ENCODE assay signal across 27 mouse cellular contexts in genomic region chr7:80839755-80840154, GRCm38 (mm10). TPM values are rescaled to one million over a fixed set of nuclear protein-coding genes. Genes with fewer than 3 reads are reported as not detected.
DNase-seq lines count a peak whose midpoint lies in the region; ATAC-seq and TF ChIP-seq lines count a peak whose summit lies in the region.
"Had no signal": no experiment of that assay in that cellular context is flagged by ENCODE, and none has a peak within 500 bp of the region (broad histone marks: within the 10 kb centered on the region; RNA-seq: fewer than 3 reads in every experiment).

No protein-coding gene starts in this region.

- H3K27ac ChIP-seq in embryonic fibroblast, embryonic 13.5 days (ENCODE audit: insufficient read depth, low read length) = peak overlapping the region; percentile 83; the same call in 1 of the 2 replicates
- H3K27ac ChIP-seq in intestine, embryonic 15.5 days = no peak overlapping the region
- H3K27ac ChIP-seq: embryonic facial prominence, embryonic 10.5 days; embryonic facial prominence, embryonic 13.5 days; gastrocnemius, adult 2 months; hindbrain, embryonic 15.5 days had no signal

- H3K4me1 ChIP-seq in embryonic fibroblast, embryonic 13.5 days (ENCODE audit: control insufficient read depth, insufficient read depth, low read length) = peaks cover 29% of the 10 kb centered on the region
- peaks cover 9% of the 10 kb centered on the region for H3K4me1 ChIP-seq in intestine, embryonic 15.5 days (replicated peaks)
- H3K4me1 ChIP-seq: hindbrain, embryonic 15.5 days had no signal

- no peak for TF ChIP-seq POLR2A in embryonic fibroblast, embryonic 13.5 days (IDR thresholded peaks at IDR 0.05; ENCODE audit: low read depth, low read length)
- no peak for TF ChIP-seq POLR2A in myocyte (IDR thresholded peaks at IDR 0.05; ENCODE audit: insufficient read length, low read depth)

- no peak overlapping the region for H3K4me3 ChIP-seq in embryonic fibroblast, embryonic 13.5 days (ENCODE audit: insufficient read depth, low read length)
- no peak overlapping the region for H3K4me3 ChIP-seq in intestine, embryonic 15.5 days (replicated peaks)
- peak overlapping the region; percentile 35 for H3K4me3 ChIP-seq in myocyte
- H3K4me3 ChIP-seq: embryonic facial prominence, embryonic 10.5 days; embryonic facial prominence, embryonic 13.5 days; gastrocnemius, adult 2 months; hindbrain, embryonic 15.5 days had no signal

- H3K27me3 ChIP-seq in intestine, embryonic 15.5 days (replicated peaks) = no peaks in the 10 kb centered on the region
- H3K27me3 ChIP-seq in myocyte (ENCODE audit: control insufficient read depth, insufficient read depth, insufficient read length) = no peaks in the 10 kb centered on the region
- H3K27me3 ChIP-seq: CH12.LX; embryonic facial prominence, embryonic 13.5 days; hindbrain, embryonic 15.5 days; Patski had no signal

- peak; percentile 61 for ATAC-seq in intestine, embryonic 15.5 days
- ATAC-seq: forebrain, embryonic 14.5 days; forebrain, postnatal 0 days; Patski had no signal

- no peaks in the 10 kb centered on the region for H3K9me3 ChIP-seq in intestine, embryonic 15.5 days
- H3K9me3 ChIP-seq: embryonic facial prominence, embryonic 10.5 days; embryonic facial prominence, embryonic 13.5 days; G1E; hindbrain, embryonic 15.5 days had no signal

- no peak overlapping the region for H3K9ac ChIP-seq in intestine, embryonic 15.5 days
- H3K9ac ChIP-seq: embryonic facial prominence, embryonic 13.5 days; forebrain, postnatal 0 days; hindbrain, embryonic 15.5 days had no signal

- TF ChIP-seq CTCF in embryonic fibroblast, embryonic 13.5 days (IDR thresholded peaks at IDR 0.05; ENCODE audit: borderline replicate concordance, insufficient read depth, low read length) = no peak

- no peak overlapping the region for H3K4me2 ChIP-seq in intestine, embryonic 15.5 days (replicated peaks)
- peak overlapping the region; percentile 91 for H3K4me2 ChIP-seq in myocyte (ENCODE audit: low read depth)
- H3K4me2 ChIP-seq: embryonic facial prominence, embryonic 13.5 days; heart, embryonic 11.5 days; hindbrain, embryonic 15.5 days had no signal

- H3ac ChIP-seq in myocyte (ENCODE audit: control insufficient read depth, insufficient read length) = no peak overlapping the region

- peak; percentile 53 for DNase-seq in kidney, adult 9 months
- no peak for DNase-seq in kidney, postnatal 10 days
- no peak for DNase-seq in urinary bladder, postnatal 14 days (ENCODE audit: low spot score)
- no peak for DNase-seq in heart, postnatal 4 days
- DNase-seq: adrenal gland, postnatal 10 days; adrenal gland, postnatal 36 days; B cell, adult 2 months; cerebellum, adult 2 months; cerebellum, postnatal 10 days; cerebellum, postnatal 36 days; embryo, embryonic 11 days; forebrain, postnatal 0 days; gastrocnemius, adult 2 months; gastrocnemius, postnatal 14 days; heart, adult 11 months; heart, postnatal 36 days had no signal

- H3K36me3 ChIP-seq in intestine, embryonic 15.5 days = no peaks in the 10 kb centered on the region
- no peaks in the 10 kb centered on the region for H3K36me3 ChIP-seq in myocyte (ENCODE audit: control insufficient read depth, insufficient read depth)
- H3K36me3 ChIP-seq: embryonic facial prominence, embryonic 10.5 days; embryonic facial prominence, embryonic 13.5 days; G1E; hindbrain, embryonic 15.5 days had no signal

- peaks cover 31% of the 10 kb centered on the region for H3K79me2 ChIP-seq in myocyte (ENCODE audit: control insufficient read depth, insufficient read depth)

TF ChIP-seq in myocyte, 11 proteins besides CTCF, POLR2A, EP300 and RAD21:
- no peak for TF ChIP-seq USF1 (IDR thresholded peaks at IDR 0.05; ENCODE audit: low read depth)
- TF ChIP-seq E2F4 (IDR thresholded peaks at IDR 0.05; ENCODE audit: insufficient read depth) = no peak
- no peak for TF ChIP-seq SRF (IDR thresholded peaks at IDR 0.05; ENCODE audit: control insufficient read depth, insufficient read length, low read depth)
- TF ChIP-seq REST (IDR thresholded peaks at IDR 0.05; ENCODE audit: insufficient read depth, insufficient read length) = no peak
- TF ChIP-seq POLR2AphosphoS2 (IDR thresholded peaks at IDR 0.05; ENCODE audit: insufficient read length, low read depth) = no peak
- TF ChIP-seq CEBPB (IDR thresholded peaks at IDR 0.05; ENCODE audit: insufficient read depth, poor library complexity, severe bottlenecking) = no peak
- TF ChIP-seq TCF3 (IDR thresholded peaks at IDR 0.05; ENCODE audit: insufficient read length, low read depth) = no peak
- TF ChIP-seq TCF12 (IDR thresholded peaks at IDR 0.05; ENCODE audit: insufficient read depth, poor library complexity, severe bottlenecking) = no peak
- no peak for TF ChIP-seq MYOD1 (IDR thresholded peaks at IDR 0.05; ENCODE audit: control insufficient read depth in 1 of 3, insufficient read length in 2 of 3, low read depth in 2 of 3)
- no peak for TF ChIP-seq MYOG (IDR thresholded peaks at IDR 0.05; ENCODE audit: control insufficient read depth in 1 of 3, insufficient read depth in 1 of 3, insufficient read length in 2 of 3, low read depth in 2 of 3)
- TF ChIP-seq MAX (IDR thresholded peaks at IDR 0.05; ENCODE audit: low read depth) = no peak

RNA-seq across cellular contexts. Expression of gene Iqgap1, which starts 14.0 kb away (rescaled TPM):
- polyA plus RNA-seq in embryonic fibroblast, embryonic 13.5 days (2011; ENCODE audit: insufficient read length, low read depth, missing spikeins) = 206 and 311 TPM in 2 replicates
- polyA plus RNA-seq in intestine, embryonic 15.5 days (2015; fragmentation: Nextera tagmentation; extraction: Ambion mirVana) = 72.9 and 76.2 TPM in 2 replicates
- polyA plus RNA-seq in myocyte (2012; fragmentation: generic; extraction: Trizol) = 61.7 TPM
- total RNA-seq in heart, postnatal 4 days (2021) = 10 to 100 TPM; 77.6 to 84.1 TPM

RNA-seq across cellular contexts. Expression of gene Zscan2, which starts 21.0 kb away (rescaled TPM):
- 2.7 and 5.1 TPM in 2 replicates for polyA plus RNA-seq in embryonic fibroblast, embryonic 13.5 days (2011; ENCODE audit: insufficient read length, low read depth, missing spikeins)
- 1.1 and 1.6 TPM in 2 replicates for polyA plus RNA-seq in intestine, embryonic 15.5 days (2015; fragmentation: Nextera tagmentation; extraction: Ambion mirVana)
- polyA plus RNA-seq in myocyte (2012; fragmentation: generic; extraction: Trizol) = 6.3 TPM
- 1 to 10 TPM; 8.4 to 9.0 TPM for total RNA-seq in heart, postnatal 4 days (2021)
